Mouse (Mus musculus): ENCODE data around the gene Psmb1.

GRCm38 (mm10) chr17:15445421-15445820, 54.1 kb downstream of the Psmb1 start:
- TF ChIP-seq CTCF (conservative IDR thresholded peaks at IDR 0.05; ENCODE audit: low read length) (no peak), POU5F1 (IDR thresholded peaks at IDR 0.05; ENCODE audit: borderline replicate concordance, low read length) (no peak), NANOG (IDR thresholded peaks at IDR 0.05; ENCODE audit: borderline replicate concordance, low read length) (no peak)

All from E14TG2a.4 (cell line).